Mouse (Mus musculus): Measurements from ENCODE around the gene Slc27a3.

GRCm38 (mm10) chr3:90388726-90389510 is 820 bp downstream of the Slc27a3 start:
- no peak for TF ChIP-seq SIN3A (IDR thresholded peaks at IDR 0.05; ENCODE audit: low read length)
- no peak for TF ChIP-seq POLR2A (IDR thresholded peaks at IDR 0.05; ENCODE audit: low read depth, low read length)
- no peak for TF ChIP-seq NELFE (IDR thresholded peaks at IDR 0.05; ENCODE audit: low read depth, low read length)
- TF ChIP-seq MEF2A (IDR thresholded peaks at IDR 0.05; ENCODE audit: borderline replicate concordance, low read depth, low read length): no peak
- no peak for TF ChIP-seq MAX (IDR thresholded peaks at IDR 0.05; ENCODE audit: low read length)
- TF ChIP-seq CTCF (conservative IDR thresholded peaks at IDR 0.05 in 1 of 2, IDR thresholded peaks at IDR 0.05 in 1 of 2; ENCODE audit: low read depth in 2 of 2, low read length in 2 of 2): no peak
- no peak for TF ChIP-seq USF2 (conservative IDR thresholded peaks at IDR 0.05; ENCODE audit: low read depth, low read length)
- TF ChIP-seq ZMIZ1 (IDR thresholded peaks at IDR 0.05; ENCODE audit: low read depth, low read length): no peak
- TF ChIP-seq USF1 (IDR thresholded peaks at IDR 0.05; ENCODE audit: low read depth, low read length): no peak
- no peak for TF ChIP-seq EP300 (IDR thresholded peaks at IDR 0.05; ENCODE audit: low read length)
- no peak for TF ChIP-seq UBTF (IDR thresholded peaks at IDR 0.05; ENCODE audit: low read depth, low read length)
- no peak for TF ChIP-seq E2F4 (IDR thresholded peaks at IDR 0.05; ENCODE audit: insufficient replicate concordance, low read depth, low read length)

Data from CH12.LX (cell line).